Mouse (Mus musculus) olfactory bulb, adult 2 months (tissue): ENCODE results near the gene Daam1.

Source experiments
- CTCF ChIP-seq: fragments of 200-500 bp; IDR thresholded peaks from 2 replicates; pipeline ENCODE4 v1.5.1; 2012; ENCODE audit warnings: low read depth, mild to moderate bottlenecking, low read length, moderate library complexity; ENCODE audit not compliant: insufficient read depth
- POLR2A ChIP-seq: fragments of 200-500 bp; IDR thresholded peaks from 2 replicates; pipeline ENCODE4 v1.6.1; 2012; ENCODE audit warnings: mild to moderate bottlenecking, low read depth, low read length, moderate library complexity; ENCODE audit not compliant: insufficient read depth

- no peak for TF ChIP-seq CTCF
- no peak for TF ChIP-seq POLR2A
These were observed 170.9 kb downstream of the Daam1 start for GRCm38 (mm10) chr12:72001811-72002210.
